In the genomic region with DNA sequence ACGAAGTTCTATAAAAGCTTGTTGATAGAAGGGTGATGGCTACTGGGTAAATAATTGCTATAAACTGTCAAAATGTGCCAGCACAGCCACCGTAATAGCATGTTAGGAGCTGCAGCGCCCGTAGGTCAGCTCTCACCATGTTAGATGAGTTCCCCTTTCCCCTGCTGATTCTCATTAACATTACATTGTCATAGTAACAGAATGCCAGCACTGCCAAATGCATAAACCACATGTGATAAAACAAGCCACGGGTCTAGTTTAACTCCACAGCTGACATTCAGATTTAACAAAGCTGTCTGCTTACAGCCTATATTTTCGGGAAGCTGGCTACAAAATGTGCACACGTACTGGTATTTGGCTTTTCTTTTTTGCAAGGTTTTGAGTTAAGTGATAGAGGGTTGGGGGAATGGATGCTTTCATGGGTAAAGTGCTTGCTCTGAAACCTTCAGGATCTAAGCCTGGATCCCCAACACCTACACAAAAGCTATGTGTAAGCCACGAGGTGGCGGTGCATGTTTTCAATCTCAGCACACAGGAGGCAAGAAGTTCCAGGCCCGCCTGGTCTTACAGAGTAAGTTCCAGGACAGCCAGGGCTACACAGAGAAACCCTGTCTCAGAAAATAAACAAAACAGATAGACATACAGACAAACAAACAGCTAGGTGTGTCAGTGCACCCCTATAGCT, we compare ENCODE assay signal across 13 mouse cellular contexts.
A peak's percentile ranks its signal among the peaks of the same experiment; 100 is the strongest.
DNase-seq lines count a peak whose midpoint lies in the region; ATAC-seq lines count a peak whose summit lies in the region.
"Had no signal": no experiment of that assay in that cellular context is flagged by ENCODE, and none has a peak within 500 bp of the region (broad histone marks: within the 10 kb centered on the region; RNA-seq: fewer than 3 reads in every experiment).

No protein-coding gene starts in this region.

- WGBS in forebrain, embryonic 14.5 days = 80% methylated on average over 10 of the region's 10 CpGs
- 82% methylated on average over 10 of the region's 10 CpGs for WGBS in forebrain, embryonic 12.5 days
- 83% methylated on average over 10 of the region's 10 CpGs for WGBS in midbrain, embryonic 13.5 days
- 83% methylated on average over 10 of the region's 10 CpGs for WGBS in midbrain, embryonic 11.5 days

- H3K4me1 ChIP-seq in forebrain, embryonic 14.5 days (ENCODE audit: control insufficient read depth, insufficient read depth, low read length) = no peaks in the 10 kb centered on the region
- H3K4me1 ChIP-seq in forebrain, embryonic 12.5 days = no peaks in the 10 kb centered on the region
- H3K4me1 ChIP-seq in midbrain, embryonic 13.5 days (replicated peaks) = no peaks in the 10 kb centered on the region
- H3K4me1 ChIP-seq in midbrain, embryonic 11.5 days (ENCODE audit: control insufficient read depth, insufficient read depth, low read length) = no peaks in the 10 kb centered on the region
- H3K4me1 ChIP-seq: limb, embryonic 15.5 days; stomach, embryonic 15.5 days had no signal

- no peaks in the 10 kb centered on the region for H3K36me3 ChIP-seq in forebrain, embryonic 14.5 days (ENCODE audit: control insufficient read depth, insufficient read depth, low read length)
- H3K36me3 ChIP-seq in forebrain, embryonic 12.5 days (replicated peaks) = no peaks in the 10 kb centered on the region
- H3K36me3 ChIP-seq in midbrain, embryonic 13.5 days = no peaks in the 10 kb centered on the region
- no peaks in the 10 kb centered on the region for H3K36me3 ChIP-seq in midbrain, embryonic 11.5 days (ENCODE audit: control insufficient read depth, insufficient read depth, low read length)
- H3K36me3 ChIP-seq: limb, embryonic 15.5 days; stomach, embryonic 15.5 days had no signal

- no peaks in the 10 kb centered on the region for H3K9me3 ChIP-seq in forebrain, embryonic 14.5 days (replicated peaks; ENCODE audit: control insufficient read depth, low read length)
- no peaks in the 10 kb centered on the region for H3K9me3 ChIP-seq in forebrain, embryonic 12.5 days
- no peaks in the 10 kb centered on the region for H3K9me3 ChIP-seq in midbrain, embryonic 13.5 days
- no peaks in the 10 kb centered on the region for H3K9me3 ChIP-seq in midbrain, embryonic 11.5 days (ENCODE audit: control insufficient read depth, low read length)
- H3K9me3 ChIP-seq: limb, embryonic 15.5 days; stomach, embryonic 15.5 days had no signal

- ATAC-seq in forebrain, embryonic 14.5 days = 0 out of 2 replicates have a peak, but pooled peaks have one; percentile 40
- ATAC-seq in forebrain, embryonic 12.5 days (ENCODE audit: low FRiP score) = no peak
- 0 out of 2 replicates have a peak, but pooled peaks have one; percentile 50 for ATAC-seq in midbrain, embryonic 13.5 days
- ATAC-seq in midbrain, embryonic 11.5 days (ENCODE audit: low FRiP score) = no peak

- no peaks in the 10 kb centered on the region for H3K27me3 ChIP-seq in forebrain, embryonic 14.5 days (replicated peaks; ENCODE audit: control insufficient read depth, insufficient read depth, low read length)
- no peaks in the 10 kb centered on the region for H3K27me3 ChIP-seq in forebrain, embryonic 12.5 days
- H3K27me3 ChIP-seq in midbrain, embryonic 13.5 days = no peaks in the 10 kb centered on the region
- H3K27me3 ChIP-seq in midbrain, embryonic 11.5 days (ENCODE audit: control insufficient read depth, insufficient read depth, low read length) = no peaks in the 10 kb centered on the region
- H3K27me3 ChIP-seq: limb, embryonic 15.5 days; stomach, embryonic 15.5 days had no signal

- DNase-seq in forebrain, embryonic 14.5 days (ENCODE audit: low spot score) = peak; percentile 22
- DNase-seq in midbrain, embryonic 11.5 days (ENCODE audit: low spot score, missing footprints) = no peak
- peak; percentile 9 to 25 for DNase-seq in layer of hippocampus, adult 8-10 months (ENCODE audit: low spot score in 2 of 2)
- peak; percentile 5 for DNase-seq in right cerebral cortex, postnatal 25 days
- DNase-seq in thymus, postnatal 14 days = no peak
- DNase-seq in spleen, postnatal 14 days (ENCODE audit: low spot score in 2 of 2) = no peak
- DNase-seq: heart, postnatal 4 days; kidney, adult 2 months; lung, postnatal 14 days had no signal

- H3K4me3 ChIP-seq in forebrain, embryonic 14.5 days (ENCODE audit: low read depth, low read length) = no peak overlapping the region
- H3K4me3 ChIP-seq in forebrain, embryonic 12.5 days (replicated peaks) = no peak overlapping the region
- H3K4me3 ChIP-seq in midbrain, embryonic 13.5 days (replicated peaks) = no peak overlapping the region
- H3K4me3 ChIP-seq in midbrain, embryonic 11.5 days (ENCODE audit: low read depth, low read length) = no peak overlapping the region
- H3K4me3 ChIP-seq: limb, embryonic 15.5 days; stomach, embryonic 15.5 days had no signal

- no peak overlapping the region for H3K27ac ChIP-seq in forebrain, embryonic 14.5 days (ENCODE audit: low read depth, low read length)
- H3K27ac ChIP-seq in forebrain, embryonic 12.5 days = no peak overlapping the region
- H3K27ac ChIP-seq in midbrain, embryonic 13.5 days = no peak overlapping the region
- H3K27ac ChIP-seq in midbrain, embryonic 11.5 days (ENCODE audit: low read depth, low read length) = no peak overlapping the region
- H3K27ac ChIP-seq: limb, embryonic 15.5 days; stomach, embryonic 15.5 days had no signal

- no peak overlapping the region for H3K9ac ChIP-seq in forebrain, embryonic 14.5 days (ENCODE audit: low read length)
- no peak overlapping the region for H3K9ac ChIP-seq in forebrain, embryonic 12.5 days
- no peak overlapping the region for H3K9ac ChIP-seq in midbrain, embryonic 13.5 days (replicated peaks)
- no peak overlapping the region for H3K9ac ChIP-seq in midbrain, embryonic 11.5 days (ENCODE audit: low read length)
- H3K9ac ChIP-seq: limb, embryonic 15.5 days; stomach, embryonic 15.5 days had no signal

- H3K4me2 ChIP-seq in forebrain, embryonic 14.5 days (ENCODE audit: low read length) = no peak overlapping the region
- H3K4me2 ChIP-seq in forebrain, embryonic 12.5 days = no peak overlapping the region
- H3K4me2 ChIP-seq in midbrain, embryonic 13.5 days (replicated peaks) = no peak overlapping the region
- no peak overlapping the region for H3K4me2 ChIP-seq in midbrain, embryonic 11.5 days
- H3K4me2 ChIP-seq: limb, embryonic 15.5 days; stomach, embryonic 15.5 days had no signal

Comparison
In these comparisons a context has a peak if more than half of its experiments do, and no peak if none do; other contexts are left out.
1. ATAC-seq: peak in forebrain, embryonic 14.5 days (single experiment) and midbrain, embryonic 13.5 days (single experiment); none in forebrain, embryonic 12.5 days (single experiment) and midbrain, embryonic 11.5 days (single experiment).
2. DNase-seq: peak in forebrain, embryonic 14.5 days (single experiment), layer of hippocampus, adult 8-10 months (2 of 2) and right cerebral cortex, postnatal 25 days (single experiment); none in midbrain, embryonic 11.5 days (single experiment), thymus, postnatal 14 days (single experiment) and spleen, postnatal 14 days (0 of 2).